Mouse (Mus musculus) stomach, embryonic 14.5 days (tissue): ENCODE measurements at regions not wholly inside any gene's neighbourhood (a gene's known extent, or its start where the extent isn't known, plus 50 kb on each side); places are given as distances from the start of the nearest gene placed in this dataset.

ENCODE experiments used
- ATAC-seq: fragments of 200-750 bp; cut with Nextera tagmentation; 2 replicates; pipeline ENCODE4 v1.8.0; 2017; ENCODE audit warnings: low read depth, moderate TSS enrichment; ENCODE audit not compliant: insufficient number of reproducible peaks, insufficient read depth, low FRiP score
- H3K27ac ChIP-seq: fragments of 300-500 bp; sonication (generic); 2 replicates; pipeline ENCODE4 v1.5.1; 2014; ENCODE audit warnings: mild to moderate bottlenecking, low read length, moderate library complexity, mixed read lengths
- H3K27me3 ChIP-seq: fragments of 300-500 bp; sonication (generic); 2 replicates; pipeline ENCODE4 v1.6.1; 2014; ENCODE audit warnings: low read length, control low read depth, mixed read lengths; ENCODE audit not compliant: control insufficient read depth, insufficient read depth
- H3K36me3 ChIP-seq: fragments of 300-500 bp; sonication (generic); 2 replicates; pipeline ENCODE4 v1.6.1; 2014; ENCODE audit warnings: mild to moderate bottlenecking, control low read depth, low read length, moderate library complexity, mixed read lengths; ENCODE audit not compliant: control insufficient read depth, insufficient read depth
- H3K4me1 ChIP-seq: fragments of 300-500 bp; sonication (generic); 2 replicates; pipeline ENCODE4 v1.6.1; 2014; ENCODE audit warnings: low read length, control low read depth, mixed read lengths; ENCODE audit not compliant: control insufficient read depth, insufficient read depth
- H3K4me2 ChIP-seq: fragments of 300-500 bp; sonication (generic); replicated peaks from 2 replicates; pipeline ENCODE4 v1.6.1; 2014; ENCODE audit warnings: low read depth, low read length, control low read depth
- H3K4me3 ChIP-seq: fragments of 300-500 bp; sonication (generic); 2 replicates; pipeline ENCODE4 v1.5.1; 2014; ENCODE audit warnings: low read depth, low read length, control low read depth
- H3K9ac ChIP-seq: fragments of 300-500 bp; sonication (generic); replicated peaks from 2 replicates; pipeline ENCODE4 v1.6.1; 2014; ENCODE audit warnings: low read depth, mild to moderate bottlenecking, control low read depth, low read length, moderate library complexity, mixed read lengths
- H3K9me3 ChIP-seq: fragments of 300-500 bp; sonication (generic); 2 replicates; pipeline ENCODE4 v1.6.1; 2016; ENCODE audit warnings: low read depth, low read length, control low read depth; ENCODE audit not compliant: control insufficient read depth
- WGBS: fragments of 180-500 bp; shearing (Covaris S2); extraction: QIAGEN DNeasy Blood & Tissue Kit; methylation state at CpG from one replicate; pipeline ENCODE4 v1.1.7; 2014; 5-methylcytosine and 5-hydroxymethylcytosine counted together

- H3K9me3 ChIP-seq = no peaks in the 10 kb centered on the region
- no peak for ATAC-seq
- H3K27ac ChIP-seq = no peak overlapping the region
- H3K4me2 ChIP-seq = no peak overlapping the region
- 92% methylated on average over 4 of the region's 4 CpGs for WGBS
- no peaks in the 10 kb centered on the region for H3K27me3 ChIP-seq
- no peak overlapping the region for H3K9ac ChIP-seq
- no peak overlapping the region for H3K4me3 ChIP-seq
- H3K4me1 ChIP-seq = no peaks in the 10 kb centered on the region
- H3K36me3 ChIP-seq = no peaks in the 10 kb centered on the region
These were observed 106.7 kb upstream of the Pik3r1 start for GRCm38 (mm10) chr13:101874761-101875160.

- 78% methylated on average over 2 of the region's 2 CpGs for WGBS
- no peak overlapping the region for H3K9ac ChIP-seq
- H3K27ac ChIP-seq = no peak overlapping the region
- no peak overlapping the region for H3K4me3 ChIP-seq
- no peak overlapping the region for H3K4me2 ChIP-seq
- H3K9me3 ChIP-seq = no peaks in the 10 kb centered on the region
- no peaks in the 10 kb centered on the region for H3K4me1 ChIP-seq
- H3K27me3 ChIP-seq = no peaks in the 10 kb centered on the region
- no peaks in the 10 kb centered on the region for H3K36me3 ChIP-seq
- no peak for ATAC-seq
These were observed 108.1 kb upstream of the Pik3r1 start for GRCm38 (mm10) chr13:101876069-101876468.

DNA sequence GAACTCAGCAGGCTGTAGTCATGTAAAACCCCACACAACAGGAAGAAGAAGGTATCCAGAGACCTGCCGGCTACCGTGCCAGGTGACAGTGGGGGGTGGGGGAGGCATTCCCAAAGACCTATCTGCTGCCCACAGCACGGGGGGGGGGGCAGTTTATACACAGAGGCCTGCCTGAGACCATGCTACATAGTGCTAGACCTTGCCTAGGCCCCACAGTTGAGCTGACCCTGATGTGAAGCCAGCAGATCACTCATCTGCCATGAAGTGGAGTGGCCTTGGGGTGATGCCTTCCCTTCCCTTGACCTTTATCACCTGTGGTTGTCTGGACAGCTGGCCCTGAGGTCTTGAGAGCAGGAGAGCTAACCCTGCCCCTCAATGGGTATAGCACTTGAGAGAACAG, 108.6 kb upstream of the Pik3r1 start:
- Histone ChIP-seq H3K27me3 (no peaks in the 10 kb centered on the region), H3K36me3 (no peaks in the 10 kb centered on the region), H3K4me3 (no peak overlapping the region), H3K9ac (no peak overlapping the region), H3K4me1 (no peaks in the 10 kb centered on the region), H3K9me3 (no peaks in the 10 kb centered on the region), H3K27ac (no peak overlapping the region), H3K4me2 (no peak overlapping the region)
- no peak for ATAC-seq
- WGBS = 82% methylated on average over 3 of the region's 3 CpGs

DNA sequence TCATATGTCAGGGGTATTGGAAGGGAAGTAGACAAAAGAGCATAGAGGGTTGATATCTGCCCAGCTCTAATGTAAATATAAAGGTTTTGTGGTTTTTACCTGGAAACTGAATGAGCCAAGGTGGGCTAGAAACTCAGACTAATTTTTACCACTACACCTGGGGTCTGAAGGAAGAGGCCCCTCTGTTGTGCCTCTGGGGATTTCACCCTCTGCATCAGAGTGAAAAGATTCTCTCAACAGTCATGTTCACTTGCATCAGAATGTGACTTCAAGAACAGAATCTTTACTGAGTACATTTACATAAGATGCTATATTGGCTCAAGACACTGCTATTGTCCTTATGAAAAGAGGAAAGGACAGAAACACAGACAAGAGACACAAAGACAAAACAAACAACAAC, 110.2 kb upstream of the Pik3r1 start:
- Histone ChIP-seq H3K36me3 (no peaks in the 10 kb centered on the region), H3K4me2 (no peak overlapping the region)

DNA sequence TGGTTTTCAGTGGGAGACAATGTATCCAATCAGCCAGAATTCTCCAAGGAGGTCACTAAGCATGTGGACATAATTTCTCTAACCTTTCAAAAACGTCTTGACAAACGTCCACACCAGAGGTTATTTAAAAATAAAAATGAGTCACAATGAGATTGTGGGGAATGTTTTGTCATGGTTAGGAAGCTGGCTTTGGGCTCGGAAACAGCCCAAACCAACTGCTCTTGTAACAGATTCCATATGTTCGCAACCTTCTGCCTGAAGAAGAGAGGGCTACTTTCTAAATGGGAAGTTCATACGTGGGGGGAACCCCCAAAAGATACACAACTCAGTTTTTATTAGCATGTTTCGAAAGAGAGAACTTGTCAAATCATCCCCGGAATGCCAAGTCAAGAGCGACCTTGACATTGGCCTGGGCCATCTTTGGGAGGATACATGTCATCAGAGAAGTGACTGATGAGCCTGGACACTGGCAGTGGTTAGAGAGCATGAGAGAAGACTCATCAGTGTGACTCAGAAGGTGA, 111.6 kb upstream of the Pik3r1 start:
- no peaks in the 10 kb centered on the region for H3K36me3 ChIP-seq
- no peaks in the 10 kb centered on the region for H3K27me3 ChIP-seq
- H3K4me1 ChIP-seq = no peaks in the 10 kb centered on the region
- H3K4me3 ChIP-seq = no peak overlapping the region
- 56% methylated on average over 8 of the region's 8 CpGs for WGBS
- no peak overlapping the region for H3K27ac ChIP-seq
- no peak overlapping the region for H3K9ac ChIP-seq
- no peak for ATAC-seq
- H3K4me2 ChIP-seq = no peak overlapping the region
- no peaks in the 10 kb centered on the region for H3K9me3 ChIP-seq

More for the DNA sequence above, 110.2 kb upstream of the Pik3r1 start:
- H3K27me3 ChIP-seq = no peaks in the 10 kb centered on the region
- H3K27ac ChIP-seq = no peak overlapping the region
- no peak for ATAC-seq
- H3K9me3 ChIP-seq = no peaks in the 10 kb centered on the region
- no peak overlapping the region for H3K9ac ChIP-seq
- no peaks in the 10 kb centered on the region for H3K4me1 ChIP-seq
- H3K4me3 ChIP-seq = no peak overlapping the region

DNA sequence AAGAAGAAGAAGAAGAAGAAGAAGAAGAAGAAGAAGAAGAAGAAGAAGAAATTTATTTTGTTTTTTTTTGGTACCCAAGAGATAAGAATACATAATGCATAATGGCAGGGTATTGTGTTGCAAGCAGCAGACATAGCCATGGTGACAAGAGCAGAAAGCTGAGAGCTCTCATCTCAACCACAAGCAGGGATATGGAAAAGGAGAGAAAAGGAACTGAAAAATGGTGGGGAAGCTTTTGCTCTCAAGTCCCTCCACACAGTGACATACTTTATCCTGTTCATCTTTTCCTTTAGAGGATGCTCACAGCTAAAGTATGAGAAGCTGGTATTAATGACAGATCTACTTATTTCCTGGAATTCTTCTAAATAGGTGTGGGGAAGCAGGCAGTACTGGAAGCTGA, 115.2 kb upstream of the Pik3r1 start:
- no peaks in the 10 kb centered on the region for H3K27me3 ChIP-seq
- no peaks in the 10 kb centered on the region for H3K4me1 ChIP-seq
- no peaks in the 10 kb centered on the region for H3K9me3 ChIP-seq
- no peak overlapping the region for H3K4me3 ChIP-seq
- ATAC-seq = no peak
- H3K36me3 ChIP-seq = no peaks in the 10 kb centered on the region
- no peak overlapping the region for H3K9ac ChIP-seq
- no peak overlapping the region for H3K4me2 ChIP-seq
- H3K27ac ChIP-seq = no peak overlapping the region

- Histone ChIP-seq H3K9ac (no peak overlapping the region), H3K9me3 (no peaks in the 10 kb centered on the region), H3K27me3 (no peaks in the 10 kb centered on the region), H3K27ac (no peak overlapping the region), H3K36me3 (no peaks in the 10 kb centered on the region), H3K4me2 (no peak overlapping the region), H3K4me3 (no peak overlapping the region), H3K4me1 (no peaks in the 10 kb centered on the region)
- 61% methylated on average over 3 of the region's 3 CpGs for WGBS
- ATAC-seq = no peak; the same call in 1 of the 2 replicates
These were observed 116.7 kb upstream of the Pik3r1 start for GRCm38 (mm10) chr13:101884752-101885151.

DNA sequence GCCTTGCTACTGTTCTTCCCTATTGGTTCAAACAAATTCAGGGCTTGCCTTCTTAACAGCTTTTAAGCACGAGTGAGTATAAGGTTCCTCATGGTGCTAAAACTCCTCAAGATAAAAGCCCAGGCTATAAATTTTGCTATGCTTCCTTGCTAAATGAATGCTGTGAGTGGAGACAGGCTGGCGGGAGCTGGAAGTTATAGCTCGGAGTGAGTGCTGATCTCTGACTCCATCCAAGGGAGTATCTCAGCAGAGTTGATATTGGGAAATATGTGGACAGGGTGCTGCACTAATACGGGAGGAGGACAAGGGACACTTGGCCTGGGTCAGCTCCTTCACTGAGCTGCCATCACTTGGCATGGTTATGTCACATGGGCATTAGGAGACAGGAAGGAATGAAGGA, 123.5 kb upstream of the Pik3r1 start:
- H3K27ac ChIP-seq = no peak overlapping the region
- H3K4me1 ChIP-seq = no peaks in the 10 kb centered on the region
- no peak overlapping the region for H3K4me2 ChIP-seq
- no peak overlapping the region for H3K9ac ChIP-seq
- H3K27me3 ChIP-seq = no peaks in the 10 kb centered on the region
- ATAC-seq = no peak
- H3K36me3 ChIP-seq = no peaks in the 10 kb centered on the region
- no peak overlapping the region for H3K4me3 ChIP-seq
- WGBS = 58% methylated on average over 4 of the region's 4 CpGs
- no peaks in the 10 kb centered on the region for H3K9me3 ChIP-seq

- Histone ChIP-seq H3K9ac (no peak overlapping the region), H3K36me3 (no peaks in the 10 kb centered on the region), H3K4me3 (no peak overlapping the region), H3K9me3 (no peaks in the 10 kb centered on the region), H3K4me1 (no peaks in the 10 kb centered on the region), H3K4me2 (no peak overlapping the region), H3K27ac (no peak overlapping the region), H3K27me3 (no peaks in the 10 kb centered on the region)
- 57% methylated on average over 10 of the region's 10 CpGs for WGBS
- no peak for ATAC-seq
These were observed 125.1 kb upstream of the Pik3r1 start for GRCm38 (mm10) chr13:101893035-101893600.
